Mouse (Mus musculus) megakaryocyte, embryonic 14.5 days (primary cell): ENCODE results near the gene Slc11a1. TPM values are rescaled to one million over a fixed set of nuclear protein-coding genes. Genes with fewer than 3 reads are reported as not detected.
A peak's percentile ranks its signal among the peaks of the same experiment; 100 is the strongest.

ENCODE experiments used
- H3K27me3 ChIP-seq: replicated peaks from 2 replicates; pipeline ENCODE3; 2012; ENCODE audit warnings: inconsistent platforms
- H3K36me3 ChIP-seq: replicated peaks from 2 replicates; pipeline ENCODE3; 2012; ENCODE audit warnings: low read length, inconsistent platforms, mixed read lengths
- H3K4me1 ChIP-seq: 2 replicates; pipeline ENCODE4 v1.6.1; 2012; ENCODE audit warnings: inconsistent platforms
- H3K4me3 ChIP-seq: replicated peaks from 2 replicates; pipeline ENCODE3; 2012; ENCODE audit warnings: moderate library complexity, mild to moderate bottlenecking, inconsistent platforms
- H3K9me3 ChIP-seq: 2 replicates; pipeline ENCODE4 v1.6.1; 2012; ENCODE audit warnings: inconsistent platforms
- FLI1 ChIP-seq: IDR thresholded peaks from 2 replicates; pipeline ENCODE4 v1.6.1; 2012; ENCODE audit warnings: low read length, inconsistent platforms, mixed read lengths
- GATA1 ChIP-seq: IDR thresholded peaks from 3 replicates; pipeline ENCODE4 v1.6.1; 2012; ENCODE audit warnings: mixed read lengths, low read length, inconsistent platforms, borderline replicate concordance
- polyA plus RNA-seq: library from polyadenylated mRNA; stranded (reverse); fragments of >175 nt; gene quantifications from 2 replicates; pipeline ENCODE4 v1.2.3, GENCODE M21; 2012; ENCODE audit warnings: low replicate concordance; ENCODE audit not compliant: insufficient read depth

Gene Slc11a1
- polyA plus RNA-seq, 1 experiment: 57.9 TPM

DNA sequence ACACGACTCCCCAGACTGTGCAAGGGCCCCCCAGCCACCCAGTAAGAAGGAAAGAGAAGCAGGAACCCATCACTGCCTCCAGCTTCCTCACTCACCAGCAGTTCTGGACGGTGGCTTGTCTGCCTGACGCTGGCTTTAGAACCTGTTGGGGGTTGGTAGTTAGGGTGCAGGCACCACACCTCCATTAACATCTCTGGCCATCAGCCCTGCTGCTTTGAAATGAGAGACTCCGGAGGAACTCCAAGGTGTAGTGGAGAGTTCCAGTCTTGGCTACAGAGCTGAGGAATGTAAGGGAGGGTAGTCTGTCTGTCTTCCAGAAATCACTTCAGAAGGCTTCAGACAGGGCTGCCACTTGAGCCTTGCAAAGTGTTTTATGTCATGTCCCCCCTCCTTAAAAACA, 5.0 kb upstream of the Slc11a1 start:
- Histone ChIP-seq H3K9me3 (no peaks in the 10 kb centered on the region), H3K4me1 (peaks cover 55% of the 10 kb centered on the region), H3K36me3 (no peaks in the 10 kb centered on the region), H3K4me3 (no peak overlapping the region), H3K27me3 (peaks cover 40% of the 10 kb centered on the region)
- no peak for TF ChIP-seq FLI1
- TF ChIP-seq GATA1: no peak

- H3K9me3 ChIP-seq: no peaks in the 10 kb centered on the region
- H3K27me3 ChIP-seq: peaks cover 38% of the 10 kb centered on the region
- no peak overlapping the region for H3K4me3 ChIP-seq
- no peaks in the 10 kb centered on the region for H3K36me3 ChIP-seq
- peaks cover 62% of the 10 kb centered on the region for H3K4me1 ChIP-seq
- TF ChIP-seq FLI1 (no peak), GATA1 (no peak)
Measured at GRCm38 (mm10) chr1:74373372-74373771, 1.6 kb upstream of the Slc11a1 start.

- peaks cover 71% of the 10 kb centered on the region for H3K4me1 ChIP-seq
- TF ChIP-seq FLI1 (no peak), GATA1 (no peak)
- H3K27me3 ChIP-seq: peaks cover 35% of the 10 kb centered on the region
- no peaks in the 10 kb centered on the region for H3K36me3 ChIP-seq
- no peaks in the 10 kb centered on the region for H3K9me3 ChIP-seq
- H3K4me3 ChIP-seq: peak overlapping the region; percentile 69
Measured at GRCm38 (mm10) chr1:74375561-74375960, 566 bp downstream of the Slc11a1 start.

DNA sequence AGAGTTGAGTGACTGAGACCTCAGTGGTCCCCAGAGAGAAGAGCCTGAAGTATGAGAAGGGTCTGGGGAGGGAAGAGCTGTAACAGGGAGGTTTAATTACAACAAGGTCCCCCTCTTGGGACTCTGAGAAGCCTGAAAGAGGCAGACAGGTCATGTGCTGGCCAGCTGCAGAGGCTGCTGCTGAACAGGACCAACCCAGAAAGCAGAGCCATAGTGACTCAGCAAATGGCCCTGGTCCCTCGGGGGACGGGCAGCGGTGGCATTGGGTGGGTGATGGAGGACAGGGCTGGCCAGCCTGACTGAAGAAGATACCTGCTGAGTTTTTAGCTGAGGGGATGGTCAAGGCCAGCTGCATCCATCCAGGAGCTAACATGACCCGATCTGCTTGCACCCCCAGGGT, 1.4 kb downstream of the Slc11a1 start:
- TF ChIP-seq FLI1: no peak
- no peak for TF ChIP-seq GATA1
- peaks cover 79% of the 10 kb centered on the region for H3K4me1 ChIP-seq
- H3K9me3 ChIP-seq: no peaks in the 10 kb centered on the region
- H3K4me3 ChIP-seq: peak overlapping the region; percentile 79
- no peaks in the 10 kb centered on the region for H3K36me3 ChIP-seq
- H3K27me3 ChIP-seq: peaks cover 31% of the 10 kb centered on the region

DNA sequence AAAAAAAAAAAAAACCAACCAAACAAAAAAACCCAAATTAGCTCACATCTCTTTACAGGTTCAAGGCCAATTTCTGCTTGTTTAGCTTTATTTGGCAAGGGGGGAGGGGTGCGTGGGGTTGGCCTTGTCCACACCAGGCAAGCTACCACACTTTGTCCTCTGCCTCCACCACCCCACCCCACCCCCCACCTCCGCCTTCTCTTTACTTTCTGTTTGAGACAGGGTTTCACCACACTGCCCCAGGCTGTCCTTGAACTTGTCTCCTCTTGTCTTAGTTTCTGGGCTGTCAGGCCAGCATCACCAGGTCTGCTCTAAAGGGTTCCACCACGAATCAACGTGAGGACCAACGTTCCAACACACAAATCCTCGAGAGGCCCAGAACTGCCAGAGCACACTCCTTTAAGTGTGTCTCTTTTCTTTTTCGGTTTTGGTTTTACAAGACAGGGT, 4.1 kb downstream of the Slc11a1 start:
- Histone ChIP-seq H3K4me3 (no peak overlapping the region), H3K4me1 (peaks cover 80% of the 10 kb centered on the region), H3K27me3 (peaks cover 27% of the 10 kb centered on the region), H3K36me3 (no peaks in the 10 kb centered on the region), H3K9me3 (no peaks in the 10 kb centered on the region)
- no peak for TF ChIP-seq FLI1
- TF ChIP-seq GATA1: no peak

- no peak for TF ChIP-seq FLI1
- no peak for TF ChIP-seq GATA1
- H3K27me3 ChIP-seq: peaks cover 25% of the 10 kb centered on the region
- no peak overlapping the region for H3K4me3 ChIP-seq
- no peaks in the 10 kb centered on the region for H3K9me3 ChIP-seq
- H3K36me3 ChIP-seq: no peaks in the 10 kb centered on the region
- H3K4me1 ChIP-seq: peaks cover 84% of the 10 kb centered on the region
Measured at GRCm38 (mm10) chr1:74380484-74380883, 5.5 kb downstream of the Slc11a1 start.

DNA sequence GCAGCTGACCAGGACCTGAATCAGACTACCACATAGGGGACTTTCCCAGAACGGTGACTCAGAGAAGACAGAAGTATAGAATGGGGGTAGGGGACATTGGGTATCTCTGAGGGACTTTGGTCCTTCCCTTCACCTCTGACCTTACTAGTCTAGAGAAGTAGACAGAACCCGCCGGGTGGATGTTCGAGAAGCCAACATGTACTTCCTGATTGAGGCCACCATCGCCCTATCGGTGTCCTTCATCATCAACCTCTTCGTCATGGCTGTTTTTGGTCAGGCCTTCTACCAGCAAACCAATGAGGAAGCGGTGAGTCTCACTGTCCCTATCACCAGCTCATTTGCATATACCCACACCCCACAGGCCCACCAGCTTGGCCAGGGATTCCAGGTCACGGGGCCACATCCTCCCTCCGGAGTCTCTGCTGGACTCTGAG, 6.6 kb downstream of the Slc11a1 start:
- Histone ChIP-seq H3K4me1 (peaks cover 81% of the 10 kb centered on the region), H3K36me3 (no peaks in the 10 kb centered on the region), H3K4me3 (peak overlapping the region; percentile 16), H3K9me3 (no peaks in the 10 kb centered on the region), H3K27me3 (peaks cover 16% of the 10 kb centered on the region)
- TF ChIP-seq FLI1: no peak
- no peak for TF ChIP-seq GATA1

DNA sequence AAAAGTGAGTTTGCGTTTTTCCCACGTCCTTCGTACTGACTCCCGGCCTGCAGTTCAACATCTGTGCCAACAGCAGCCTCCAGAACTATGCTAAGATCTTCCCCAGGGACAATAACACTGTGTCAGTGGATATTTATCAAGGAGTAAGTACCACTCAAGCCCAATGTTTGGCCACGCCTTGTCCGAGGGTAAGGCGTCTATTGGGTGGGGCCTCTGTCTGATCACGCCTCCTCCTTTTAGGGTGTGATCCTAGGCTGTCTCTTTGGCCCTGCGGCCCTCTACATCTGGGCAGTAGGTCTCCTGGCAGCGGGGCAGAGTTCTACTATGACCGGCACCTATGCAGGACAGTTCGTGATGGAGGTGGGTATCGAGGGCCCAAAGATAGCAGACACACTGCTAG, 8.4 kb downstream of the Slc11a1 start:
- Histone ChIP-seq H3K4me1 (peaks cover 83% of the 10 kb centered on the region), H3K36me3 (no peaks in the 10 kb centered on the region), H3K27me3 (peaks cover 12% of the 10 kb centered on the region), H3K4me3 (no peak overlapping the region), H3K9me3 (no peaks in the 10 kb centered on the region)
- TF ChIP-seq FLI1 (no peak), GATA1 (no peak)

DNA sequence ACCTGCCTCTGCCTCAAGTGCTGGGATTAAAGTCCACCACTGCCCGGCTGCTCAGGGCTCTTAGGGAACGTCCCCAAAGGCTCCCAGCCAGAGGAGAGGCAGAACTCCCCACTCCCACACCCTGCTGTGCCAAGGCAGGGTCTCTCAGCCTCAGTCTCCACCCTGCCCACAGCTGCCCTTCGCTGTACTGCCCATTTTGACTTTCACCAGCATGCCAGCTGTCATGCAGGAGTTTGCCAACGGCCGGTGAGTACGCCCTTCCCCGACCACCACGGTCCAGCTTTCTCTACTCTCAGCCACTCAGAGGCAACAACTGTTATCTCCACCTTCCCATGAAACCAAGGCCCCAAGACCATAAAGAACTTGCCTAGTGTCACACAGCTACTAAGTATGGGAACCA, 9.5 kb downstream of the Slc11a1 start:
- no peak for TF ChIP-seq GATA1
- no peak for TF ChIP-seq FLI1
- Histone ChIP-seq H3K9me3 (no peaks in the 10 kb centered on the region), H3K36me3 (no peaks in the 10 kb centered on the region), H3K4me1 (peaks cover 82% of the 10 kb centered on the region), H3K27me3 (peaks cover 12% of the 10 kb centered on the region), H3K4me3 (peak overlapping the region; percentile 67)

DNA sequence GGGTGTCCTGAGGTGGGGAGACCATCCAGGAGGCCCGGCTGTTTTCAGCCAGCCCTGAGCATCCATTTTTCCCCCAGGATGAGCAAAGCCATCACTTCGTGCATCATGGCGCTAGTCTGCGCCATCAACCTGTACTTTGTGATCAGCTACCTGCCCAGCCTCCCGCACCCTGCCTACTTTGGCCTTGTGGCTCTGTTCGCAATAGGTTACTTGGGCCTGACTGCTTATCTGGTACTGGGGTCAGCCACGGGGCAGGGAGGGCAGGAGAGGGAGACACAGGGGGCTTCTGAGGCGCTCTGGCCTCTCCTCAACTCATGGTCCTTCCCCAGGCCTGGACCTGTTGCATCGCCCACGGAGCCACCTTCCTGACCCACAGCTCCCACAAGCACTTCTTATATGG, 10.1 kb downstream of the Slc11a1 start:
- Histone ChIP-seq H3K4me1 (peaks cover 82% of the 10 kb centered on the region), H3K9me3 (no peaks in the 10 kb centered on the region)

GRCm38 (mm10) chr1:74385531-74385930, 10.5 kb downstream of the Slc11a1 start:
- no peak overlapping the region for H3K4me3 ChIP-seq
- peaks cover 12% of the 10 kb centered on the region for H3K27me3 ChIP-seq
- TF ChIP-seq GATA1 (no peak), FLI1 (no peak)
- H3K4me1 ChIP-seq: peaks cover 82% of the 10 kb centered on the region
- no peaks in the 10 kb centered on the region for H3K36me3 ChIP-seq
- no peaks in the 10 kb centered on the region for H3K9me3 ChIP-seq

More for the DNA sequence above, 10.1 kb downstream of the Slc11a1 start:
- peaks cover 12% of the 10 kb centered on the region for H3K27me3 ChIP-seq
- H3K4me3 ChIP-seq: no peak overlapping the region
- H3K36me3 ChIP-seq: no peaks in the 10 kb centered on the region
- no peak for TF ChIP-seq GATA1
- no peak for TF ChIP-seq FLI1

- H3K36me3 ChIP-seq: no peaks in the 10 kb centered on the region
- peaks cover 11% of the 10 kb centered on the region for H3K27me3 ChIP-seq
- H3K4me3 ChIP-seq: peak overlapping the region; percentile 94
- H3K9me3 ChIP-seq: no peaks in the 10 kb centered on the region
- peaks cover 82% of the 10 kb centered on the region for H3K4me1 ChIP-seq
- no peak for TF ChIP-seq FLI1
- no peak for TF ChIP-seq GATA1
Measured at GRCm38 (mm10) chr1:74386363-74386713, 11.3 kb downstream of the Slc11a1 start.
